Mouse (Mus musculus) ES-E14 (cell line): ENCODE measurements around the gene Fam83g.

Experiments
- CHD2 ChIP-seq: IDR thresholded peaks from 2 replicates; pipeline ENCODE4 v1.6.1; 2014; ENCODE audit warnings: mild to moderate bottlenecking, low read depth, low read length, inconsistent platforms
- HCFC1 ChIP-seq: IDR thresholded peaks from 2 replicates; pipeline ENCODE4 v1.6.1; 2012; ENCODE audit warnings: low read length, inconsistent platforms, borderline replicate concordance; ENCODE audit not compliant: insufficient read depth

DNA sequence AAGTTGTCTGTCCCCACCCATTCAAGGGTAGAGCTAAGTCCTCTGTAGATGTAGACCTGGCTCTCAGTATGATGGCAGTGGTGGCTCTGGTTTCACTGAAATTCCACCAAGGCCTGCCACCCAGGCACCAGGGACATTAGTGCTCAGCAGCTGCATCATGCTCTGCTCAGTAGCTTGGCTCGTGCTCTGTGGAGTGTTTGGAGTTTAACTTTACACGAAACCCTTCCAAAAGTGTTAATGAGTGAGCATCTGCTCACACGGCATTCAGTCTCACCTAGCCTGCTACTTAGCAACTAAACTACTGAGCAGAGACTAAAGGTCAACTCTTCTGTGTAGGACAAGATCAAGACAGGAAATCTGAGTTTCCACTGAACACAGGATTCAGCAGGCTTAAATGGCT lies 36.7 kb downstream of the Fam83g start, which contains the start of gene Slc5a10:
- no peak for TF ChIP-seq HCFC1
- TF ChIP-seq CHD2: no peak
